Mouse (Mus musculus): ENCODE results near the gene Tsg101. TPM values are rescaled to one million over a fixed set of nuclear protein-coding genes. Genes with fewer than 3 reads are reported as not detected.
A peak's percentile ranks its signal among the peaks of the same experiment; 100 is the strongest.
"Not testable (repeated sequence)": the region's sequence is repeated elsewhere in the genome, so short reads cannot be mapped to it uniquely, and the experiment has no call there.

Gene Tsg101
- polyA plus RNA-seq, 1 experiment from 2014 or later: 260 TPM

DNA sequence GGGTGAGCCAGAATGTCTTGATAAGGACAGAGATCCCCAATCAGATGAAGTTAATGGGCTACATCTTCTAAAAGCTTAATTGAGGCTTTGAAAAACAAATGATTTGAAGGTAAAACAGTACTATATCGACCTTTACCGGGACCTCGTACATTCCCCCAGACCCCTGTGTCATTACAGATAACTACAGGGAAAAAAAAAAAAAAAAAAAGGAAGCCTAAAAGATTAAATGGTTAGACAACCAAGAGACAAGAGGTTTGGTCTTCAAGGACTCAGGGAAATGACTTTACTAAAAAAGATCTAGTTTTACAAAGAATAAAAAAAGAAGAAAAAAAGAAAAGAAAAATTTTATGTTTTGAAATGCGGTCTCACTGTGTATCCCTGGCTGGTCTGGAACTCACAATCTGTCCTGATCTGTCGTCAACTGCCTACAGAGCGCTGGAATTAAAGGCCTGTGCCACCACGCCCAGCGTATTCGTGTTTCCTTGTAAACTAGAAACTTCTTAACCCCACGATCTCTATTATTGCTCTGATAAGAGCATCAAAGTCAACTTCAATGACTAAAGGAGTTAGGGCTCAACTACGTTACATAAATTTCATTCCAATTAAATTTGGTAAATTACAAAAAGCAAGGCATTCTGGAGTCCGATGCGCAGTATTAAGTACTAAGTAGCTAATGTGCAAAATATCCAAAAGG, 944 bp downstream of the Tsg101 start:
- WGBS: 21% methylated on average over 13 of the region's 13 CpGs
- H3K27me3 ChIP-seq (replicated peaks; ENCODE audit: low read depth, poor library complexity, severe bottlenecking): no peaks in the 10 kb centered on the region
- H3K4me3 ChIP-seq: peak overlapping the region; percentile 90
- H3K27ac ChIP-seq (replicated peaks): peak overlapping the region; percentile 99
- peaks cover 38% of the 10 kb centered on the region for H3K36me3 ChIP-seq (replicated peaks)
- H3K9me3 ChIP-seq: no peaks in the 10 kb centered on the region
- H3K4me1 ChIP-seq: peaks cover 29% of the 10 kb centered on the region
- DNase-seq (ENCODE audit: low spot score): peak; percentile 42

DNA sequence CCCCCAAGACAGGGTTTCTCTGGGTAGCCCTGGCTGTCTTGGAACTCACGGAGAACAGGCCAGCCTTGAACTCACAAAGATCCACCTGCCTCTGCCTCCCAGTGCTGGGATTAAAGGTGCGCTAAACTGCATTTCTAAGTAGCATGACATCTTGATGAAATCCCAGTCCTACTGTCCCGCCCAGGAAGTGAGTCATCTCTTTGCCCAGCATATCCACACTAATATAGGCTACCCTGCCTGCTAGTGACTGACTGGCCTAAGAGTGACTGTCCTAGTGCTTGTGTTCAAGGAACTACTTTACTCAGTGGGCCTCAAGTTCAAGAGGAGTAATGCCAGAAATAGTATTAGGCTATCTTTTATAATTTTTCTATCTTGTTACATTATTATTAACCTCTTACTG, 3.4 kb downstream of the Tsg101 start:
- Histone ChIP-seq H3K9me3 (no peaks in the 10 kb centered on the region), H3K4me1 (peaks cover 29% of the 10 kb centered on the region), H3K4me3 (no peak overlapping the region), H3K36me3 (replicated peaks) (peaks cover 62% of the 10 kb centered on the region), H3K27ac (replicated peaks) (no peak overlapping the region), H3K27me3 (replicated peaks; ENCODE audit: low read depth, poor library complexity, severe bottlenecking) (no peaks in the 10 kb centered on the region)
- 90% methylated on average over 3 of the region's 3 CpGs for WGBS
- no peak for DNase-seq (ENCODE audit: low spot score)

DNA sequence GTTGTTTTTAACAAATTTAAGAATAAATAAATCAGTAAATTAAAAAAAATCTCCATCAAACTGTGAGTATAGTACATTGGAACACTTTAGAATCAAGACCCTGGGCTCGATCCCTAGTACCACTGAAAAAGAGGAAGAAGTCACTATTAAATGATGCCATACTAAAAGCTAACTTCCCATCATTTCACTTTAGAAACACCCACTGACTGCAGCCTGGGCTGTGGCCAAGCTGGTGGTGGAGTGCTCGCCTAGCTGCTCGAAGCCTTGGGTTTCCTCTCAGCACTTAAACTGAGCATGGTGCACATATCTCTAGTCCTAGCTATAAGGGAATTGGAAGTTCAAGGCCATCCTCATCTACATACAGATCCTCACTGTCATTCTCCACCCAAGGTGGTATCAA, 8.5 kb downstream of the Tsg101 start:
- DNase-seq (ENCODE audit: low spot score): no peak
- Histone ChIP-seq H3K36me3 (replicated peaks) (peaks cover 100% of the 10 kb centered on the region), H3K9me3 (no peaks in the 10 kb centered on the region), H3K27me3 (replicated peaks; ENCODE audit: low read depth, poor library complexity, severe bottlenecking) (no peaks in the 10 kb centered on the region), H3K27ac (replicated peaks) (no peak overlapping the region), H3K4me3 (no peak overlapping the region), H3K4me1 (0 out of 2 replicates have a peak, but pooled peaks cover under 1% of the 10 kb centered on the region)
- WGBS: 96% methylated on average over 3 of the region's 3 CpGs

DNA sequence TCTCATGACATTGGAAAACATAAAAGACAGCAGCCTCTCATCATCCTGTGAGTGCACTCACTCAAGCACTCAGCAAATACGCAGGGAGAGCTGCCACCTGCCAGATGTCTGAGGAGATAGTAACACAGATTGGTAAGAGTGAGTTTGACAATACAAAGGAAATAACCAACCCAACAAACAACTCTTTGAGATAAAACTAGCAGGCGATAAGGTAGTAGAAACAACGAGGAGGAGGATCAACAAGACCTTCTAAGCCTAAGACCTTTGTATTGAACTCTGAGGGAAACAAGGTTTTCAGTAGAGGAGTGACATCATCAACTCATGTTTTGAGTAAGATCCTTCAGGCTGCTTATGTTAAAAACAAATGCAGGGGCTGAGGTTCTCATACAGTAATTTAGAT, 20.4 kb downstream of the Tsg101 start:
- H3K27me3 ChIP-seq (replicated peaks; ENCODE audit: low read depth, poor library complexity, severe bottlenecking): no peaks in the 10 kb centered on the region
- H3K27ac ChIP-seq (replicated peaks): no peak overlapping the region
- 91% methylated on average over 3 of the region's 3 CpGs for WGBS
- no peak overlapping the region for H3K4me3 ChIP-seq
- DNase-seq (ENCODE audit: low spot score): no peak
- no peaks in the 10 kb centered on the region for H3K9me3 ChIP-seq
- no peaks in the 10 kb centered on the region for H3K4me1 ChIP-seq
- peaks cover 100% of the 10 kb centered on the region for H3K36me3 ChIP-seq (replicated peaks)

DNA sequence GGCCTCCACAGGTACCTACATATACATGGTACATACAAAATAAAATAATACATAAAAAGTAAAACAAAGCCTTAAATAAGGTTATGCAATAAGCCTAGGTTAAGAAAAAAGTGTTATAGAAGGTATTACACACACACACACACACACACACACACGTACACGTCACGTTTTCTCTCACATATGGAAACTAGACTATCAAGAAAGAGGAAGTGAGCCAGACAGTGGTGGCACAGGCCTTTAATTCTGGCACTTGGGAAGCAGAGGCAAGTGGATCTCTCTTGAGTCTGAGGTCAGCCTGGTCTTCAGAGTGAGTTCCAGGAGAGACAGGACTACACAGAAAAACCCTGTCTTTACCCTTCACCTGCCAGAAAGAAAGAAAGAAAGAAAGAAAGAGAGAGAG, 24.3 kb downstream of the Tsg101 start:
- DNase-seq (ENCODE audit: low spot score): no peak
- Histone ChIP-seq H3K27me3 (replicated peaks; ENCODE audit: low read depth, poor library complexity, severe bottlenecking) (no peaks in the 10 kb centered on the region), H3K36me3 (replicated peaks) (peaks cover 100% of the 10 kb centered on the region), H3K27ac (replicated peaks) (no peak overlapping the region), H3K9me3 (no peaks in the 10 kb centered on the region), H3K4me3 (no peak overlapping the region), H3K4me1 (no peaks in the 10 kb centered on the region)
- 95% methylated on average over 3 of the region's 3 CpGs for WGBS

DNA sequence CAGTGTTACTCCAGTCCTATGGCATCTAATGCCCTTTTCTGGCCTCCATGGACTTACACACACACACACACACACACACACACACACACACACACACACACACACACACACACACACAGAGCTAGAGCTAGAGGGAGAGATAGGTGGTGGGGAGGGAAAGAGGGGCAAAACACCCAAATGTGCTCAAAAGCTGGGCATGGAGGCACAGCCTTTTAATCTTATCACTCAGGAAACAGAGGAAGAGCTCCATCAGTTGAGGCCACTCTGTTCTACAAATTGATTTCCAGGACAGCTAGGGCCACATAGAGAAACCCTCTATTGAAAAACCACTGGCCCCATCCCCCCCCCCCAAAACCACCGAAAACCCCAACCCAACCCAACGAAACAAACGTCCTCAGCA, 36.5 kb downstream of the Tsg101 start:
- no peak for DNase-seq (ENCODE audit: low spot score)
- Histone ChIP-seq H3K9me3 (no peaks in the 10 kb centered on the region), H3K4me3 (no peak overlapping the region), H3K27ac (replicated peaks) (no peak overlapping the region), H3K27me3 (replicated peaks; ENCODE audit: low read depth, poor library complexity, severe bottlenecking) (no peaks in the 10 kb centered on the region), H3K36me3 (replicated peaks) (peaks cover 65% of the 10 kb centered on the region), H3K4me1 (no peaks in the 10 kb centered on the region)
- WGBS: 89% methylated on average over 3 of the region's 3 CpGs

DNA sequence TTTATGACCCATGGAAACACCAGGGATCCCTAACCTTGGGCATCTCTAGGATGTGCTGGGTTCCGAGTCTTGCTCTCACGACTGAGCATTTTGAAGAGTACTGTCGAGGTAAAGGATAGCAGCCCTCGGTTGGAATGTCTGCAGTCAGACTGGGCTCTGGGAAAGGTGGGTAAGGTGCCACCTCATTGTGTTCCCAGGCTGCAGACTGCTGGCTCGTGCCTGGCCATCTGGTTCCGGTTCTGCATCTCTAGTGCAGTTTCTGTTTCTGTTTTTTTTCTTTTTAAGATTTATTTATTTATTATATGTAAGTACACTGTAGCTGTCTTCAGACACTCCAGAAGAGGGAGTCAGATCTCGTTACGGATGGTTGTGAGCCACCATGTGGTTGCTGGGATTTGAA, 37.8 kb downstream of the Tsg101 start:
- H3K36me3 ChIP-seq (replicated peaks): peaks cover 53% of the 10 kb centered on the region
- H3K9me3 ChIP-seq; H3K27ac ChIP-seq (replicated peaks); DNase-seq (ENCODE audit: low spot score); H3K4me1 ChIP-seq; H3K27me3 ChIP-seq (replicated peaks; ENCODE audit: low read depth, poor library complexity, severe bottlenecking); H3K4me3 ChIP-seq: not testable (repeated sequence)
- 88% methylated on average over 8 of the region's 8 CpGs for WGBS

DNA sequence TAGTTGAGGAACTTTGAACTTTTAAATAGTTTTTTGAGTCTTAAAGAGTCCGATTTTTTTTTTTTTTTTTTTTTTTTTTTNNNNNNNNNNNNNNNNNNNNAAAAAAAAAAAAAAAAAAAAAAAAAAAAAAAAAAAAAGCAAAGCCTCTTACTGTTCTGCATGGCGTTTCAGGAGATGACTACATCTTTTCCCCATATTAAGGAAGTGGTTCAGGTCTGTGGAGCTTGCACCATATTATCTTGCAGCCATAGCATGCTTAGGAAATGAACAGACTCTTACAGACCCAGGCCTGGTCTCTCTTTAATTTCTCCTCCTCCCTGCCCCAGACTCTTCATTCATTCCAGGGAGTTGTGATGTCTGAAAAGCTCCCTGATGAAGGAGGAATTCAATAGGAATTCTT, 38.8 kb downstream of the Tsg101 start:
- no peak for DNase-seq (ENCODE audit: low spot score)
- H3K4me1 ChIP-seq: no peaks in the 10 kb centered on the region
- 85% methylated on average over 2 of the region's 2 CpGs for WGBS
- no peaks in the 10 kb centered on the region for H3K9me3 ChIP-seq
- no peaks in the 10 kb centered on the region for H3K27me3 ChIP-seq (replicated peaks; ENCODE audit: low read depth, poor library complexity, severe bottlenecking)
- no peak overlapping the region for H3K4me3 ChIP-seq
- H3K36me3 ChIP-seq (replicated peaks): peaks cover 44% of the 10 kb centered on the region
- no peak overlapping the region for H3K27ac ChIP-seq (replicated peaks)

DNA sequence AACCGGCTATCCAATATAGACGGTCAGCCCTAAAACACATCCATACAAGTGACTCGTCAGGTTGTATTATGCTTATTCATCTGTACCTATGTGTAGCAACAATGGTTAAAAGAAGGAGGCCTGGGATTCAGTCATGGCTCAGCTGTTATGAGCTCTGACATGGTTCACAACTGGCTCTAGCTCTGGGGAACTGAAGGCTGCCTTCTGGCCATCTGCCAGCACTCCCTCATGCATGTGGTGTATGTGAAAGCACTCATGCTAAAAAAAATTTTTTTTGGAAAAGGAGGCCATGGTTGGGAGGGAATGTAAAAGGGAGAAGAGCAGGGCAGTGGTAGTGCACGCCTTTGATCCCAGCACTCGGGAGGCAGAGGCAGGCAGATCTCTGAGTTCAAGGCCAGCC, 39.9 kb downstream of the Tsg101 start:
- no peak for DNase-seq (ENCODE audit: low spot score)
- peaks cover 32% of the 10 kb centered on the region for H3K36me3 ChIP-seq (replicated peaks)
- H3K9me3 ChIP-seq: no peaks in the 10 kb centered on the region
- H3K27ac ChIP-seq (replicated peaks): no peak overlapping the region
- no peak overlapping the region for H3K4me3 ChIP-seq
- no peaks in the 10 kb centered on the region for H3K27me3 ChIP-seq (replicated peaks; ENCODE audit: low read depth, poor library complexity, severe bottlenecking)
- no peaks in the 10 kb centered on the region for H3K4me1 ChIP-seq
- 95% methylated on average over 5 of the region's 5 CpGs for WGBS

DNA sequence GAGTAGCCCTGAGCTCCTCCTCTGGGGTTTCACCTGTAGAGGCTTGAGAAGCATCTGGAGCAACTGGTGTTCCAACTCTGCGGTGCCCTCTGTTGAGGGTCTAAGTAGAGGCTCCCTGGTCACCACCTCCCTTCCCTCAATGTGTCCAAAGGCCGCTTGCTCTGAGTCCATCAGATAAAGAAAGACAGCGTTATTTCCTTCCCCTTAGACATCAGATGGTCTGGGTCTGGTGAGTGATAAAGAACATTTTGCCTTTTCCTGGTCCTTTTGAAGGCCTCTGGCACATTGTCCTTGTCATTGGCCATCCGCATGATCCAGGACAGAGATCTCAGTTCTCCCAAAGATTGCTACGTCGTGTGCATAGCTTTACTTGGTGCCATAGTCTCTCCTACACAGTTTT, 42.5 kb downstream of the Tsg101 start:
- no peak for DNase-seq (ENCODE audit: low spot score)
- 81% methylated on average over 6 of the region's 6 CpGs for WGBS
- Histone ChIP-seq H3K9me3 (no peaks in the 10 kb centered on the region), H3K36me3 (replicated peaks) (peaks cover 14% of the 10 kb centered on the region; the same call in 1 of the 2 replicates), H3K27ac (replicated peaks) (no peak overlapping the region), H3K4me1 (no peaks in the 10 kb centered on the region), H3K4me3 (no peak overlapping the region), H3K27me3 (replicated peaks; ENCODE audit: low read depth, poor library complexity, severe bottlenecking) (no peaks in the 10 kb centered on the region)

DNA sequence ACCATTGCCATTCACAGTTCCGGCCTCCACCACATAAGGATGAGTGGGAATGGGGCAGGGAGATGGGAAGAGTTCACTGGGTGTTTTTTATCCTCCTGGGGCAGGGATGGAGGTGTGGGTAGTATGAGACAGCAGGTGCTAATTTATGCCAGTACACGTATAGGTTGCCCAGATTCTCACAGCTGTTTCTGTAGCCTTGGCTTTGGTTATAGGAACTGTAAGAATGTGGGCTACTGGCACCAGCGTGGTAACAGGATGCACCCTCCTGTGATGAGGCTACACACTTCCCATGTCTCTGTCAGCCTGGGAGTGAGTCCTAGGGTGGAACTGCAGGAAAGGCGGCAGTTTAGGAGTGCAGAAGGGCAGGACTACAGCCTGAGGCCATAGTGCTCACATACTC, 42.9 kb downstream of the Tsg101 start:
- Histone ChIP-seq H3K27ac (replicated peaks) (no peak overlapping the region), H3K4me1 (no peaks in the 10 kb centered on the region), H3K27me3 (replicated peaks; ENCODE audit: low read depth, poor library complexity, severe bottlenecking) (no peaks in the 10 kb centered on the region), H3K36me3 (replicated peaks) (peaks cover 13% of the 10 kb centered on the region; the same call in 1 of the 2 replicates), H3K9me3 (no peaks in the 10 kb centered on the region), H3K4me3 (no peak overlapping the region)
- WGBS: 73% methylated on average over 4 of the region's 4 CpGs
- no peak for DNase-seq (ENCODE audit: low spot score)

DNA sequence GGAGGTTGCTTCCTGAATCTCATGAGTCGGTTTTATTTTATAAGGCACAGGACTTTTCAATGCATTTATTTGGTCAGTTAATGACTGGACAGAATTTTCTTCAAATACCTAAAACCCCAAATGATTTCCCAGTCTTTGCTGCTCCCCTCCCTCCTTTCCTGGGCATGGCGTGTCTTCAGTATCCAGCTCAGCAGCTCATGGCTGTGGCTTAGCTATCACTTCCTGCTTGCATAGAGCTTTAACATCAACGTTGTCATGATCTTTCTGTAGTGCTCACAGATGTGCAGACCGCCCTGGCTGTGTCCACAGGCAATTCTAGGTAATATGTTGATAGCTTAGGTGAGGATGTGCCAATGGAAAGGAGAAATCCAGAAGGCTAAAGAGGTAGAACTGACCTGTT, 47.8 kb downstream of the Tsg101 start:
- no peak for DNase-seq (ENCODE audit: low spot score)
- no peak overlapping the region for H3K27ac ChIP-seq (replicated peaks)
- no peaks in the 10 kb centered on the region for H3K9me3 ChIP-seq
- H3K4me1 ChIP-seq: no peaks in the 10 kb centered on the region
- no peak overlapping the region for H3K4me3 ChIP-seq
- WGBS: 78% methylated on average over 4 of the region's 4 CpGs
- no peaks in the 10 kb centered on the region for H3K36me3 ChIP-seq (replicated peaks)
- no peaks in the 10 kb centered on the region for H3K27me3 ChIP-seq (replicated peaks; ENCODE audit: low read depth, poor library complexity, severe bottlenecking)

DNA sequence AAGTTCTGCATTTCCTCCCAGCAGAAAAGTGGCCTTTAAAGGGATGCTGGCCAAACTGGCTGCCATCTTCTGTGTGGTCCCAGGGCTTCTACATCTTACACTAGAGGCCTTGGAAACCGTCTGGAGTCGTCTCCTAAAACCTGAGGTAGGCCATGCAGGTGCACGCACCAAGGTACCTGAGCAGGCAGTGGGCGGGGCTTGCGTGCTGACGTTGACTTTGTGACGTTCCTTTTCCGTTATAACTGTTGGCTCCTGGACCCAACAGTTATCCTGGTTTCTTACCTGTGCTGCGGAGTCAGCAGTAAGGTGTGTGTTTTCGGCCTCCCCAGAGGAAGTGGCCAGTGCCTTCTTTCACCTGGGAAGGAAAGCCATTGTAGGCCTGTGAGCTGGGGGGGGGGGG, 58.8 kb downstream of the Tsg101 start, which contains the start of gene Ldhc:
Gene Ldhc, plus strand, starts transcription at position 208 of the 400 bp plus-strand sequence.
- no peak within 1 kb of the TSS for H3K27ac ChIP-seq (replicated peaks)
- DNase-seq (ENCODE audit: low spot score): no peak
- 41% methylated on average over 10 of the region's 10 CpGs for WGBS
- peaks cover 7% of the 10 kb centered on the region for H3K36me3 ChIP-seq (replicated peaks)
- no peaks in the 10 kb centered on the region for H3K4me1 ChIP-seq
- no peaks in the 10 kb centered on the region for H3K27me3 ChIP-seq (replicated peaks; ENCODE audit: low read depth, poor library complexity, severe bottlenecking)
- no peak within 1 kb of the TSS for H3K4me3 ChIP-seq
- H3K9me3 ChIP-seq: no peaks in the 10 kb centered on the region

Measured in embryonic facial prominence, embryonic 10.5 days (tissue).